8 mouse cellular contexts compared by ENCODE assay signal in genomic region chr11:58103344-58103653, GRCm38 (mm10). TPM values are rescaled to one million over a fixed set of nuclear protein-coding genes. Genes with fewer than 3 reads are reported as not detected.
DNase-seq lines count a peak whose midpoint lies in the region; ATAC-seq and TF ChIP-seq lines count a peak whose summit lies in the region.

No protein-coding gene starts in this region.

- H3K36me3 ChIP-seq in intestine, postnatal 0 days (ENCODE audit: control insufficient read depth, insufficient read depth), result no peaks in the 10 kb centered on the region

- peaks cover 3% of the 10 kb centered on the region; the same call in 1 of the 2 replicates for H3K4me1 ChIP-seq in intestine, postnatal 0 days (replicated peaks; ENCODE audit: control insufficient read depth, insufficient read depth, low read length)
- peaks cover 12% of the 10 kb centered on the region for H3K4me1 ChIP-seq in olfactory bulb, adult 2 months (ENCODE audit: control insufficient read depth, insufficient read depth, low read length)

- no peaks in the 10 kb centered on the region for H3K9me3 ChIP-seq in intestine, postnatal 0 days (ENCODE audit: control insufficient read depth)

- peak overlapping the region; percentile 77 for H3K4me2 ChIP-seq in intestine, postnatal 0 days (replicated peaks; ENCODE audit: low read depth)

- DNase-seq in gastrocnemius, adult 2 months, result peak; percentile 40
- no peak for DNase-seq in gastrocnemius, adult 8-10 months (ENCODE audit: low spot score in 2 of 2)
- peak; percentile 22 to 72 for DNase-seq in spleen, postnatal 4 days (ENCODE audit: low spot score in 2 of 2)
- no peak for DNase-seq in spleen, postnatal 10 days (ENCODE audit: low spot score in 2 of 2)
- DNase-seq in cerebellum, adult 9-10 months, result no peak

- peak overlapping the region; percentile 97 for H3K27ac ChIP-seq in gastrocnemius, adult 2 months
- H3K27ac ChIP-seq in intestine, postnatal 0 days (ENCODE audit: low read depth, low read length), result peak overlapping the region; percentile 50; the same call in 1 of the 2 replicates
- H3K27ac ChIP-seq in olfactory bulb, adult 2 months (ENCODE audit: insufficient read depth, low read depth, low read length), result peak overlapping the region; percentile 66

- peak overlapping the region; percentile 100 for H3K4me3 ChIP-seq in gastrocnemius, adult 2 months
- H3K4me3 ChIP-seq in intestine, postnatal 0 days (ENCODE audit: low read depth, low read length), result no peak overlapping the region
- peak overlapping the region; percentile 96 for H3K4me3 ChIP-seq in olfactory bulb, adult 2 months (ENCODE audit: insufficient read depth, low read depth, low read length)

- TF ChIP-seq CTCF in gastrocnemius, adult 2 months (IDR thresholded peaks at IDR 0.05), result no peak
- no peak for TF ChIP-seq CTCF in intestine, postnatal 0 days (IDR thresholded peaks at IDR 0.05; ENCODE audit: low read depth)
- TF ChIP-seq CTCF in olfactory bulb, adult 2 months (IDR thresholded peaks at IDR 0.05; ENCODE audit: insufficient read depth, low read depth, low read length), result no peak

- H3K9ac ChIP-seq in intestine, postnatal 0 days (ENCODE audit: low read depth, low read length), result no peak overlapping the region

- no peaks in the 10 kb centered on the region for H3K27me3 ChIP-seq in intestine, postnatal 0 days (replicated peaks; ENCODE audit: control insufficient read depth, insufficient read depth, low read length)

- no peak for TF ChIP-seq POLR2A in olfactory bulb, adult 2 months (IDR thresholded peaks at IDR 0.05; ENCODE audit: insufficient read depth, low read depth, low read length)

- intact Hi-C loops in gastrocnemius, adult 2 months (cut with DNase I), result loop anchor here (5.0 to 10.0 kb wide), 3 partner anchors 96 to 222 kb away; partner anchors contain the start of gene Larp1

- ATAC-seq in intestine, postnatal 0 days, result peak; percentile 7; the same call in 1 of the 2 replicates
- ATAC-seq in inflammation-experienced regulatory T-cells, adult 6 months, result no peak

- 58% methylated on average over 13 of the region's 13 CpGs for WGBS in intestine, postnatal 0 days
- WGBS in olfactory bulb, adult 2 months, result 57% methylated on average over 13 of the region's 13 CpGs

RNA-seq across cellular contexts. Expression of gene Cnot8, which starts 0.7 kb away (rescaled TPM):
- total RNA-seq in gastrocnemius, adult 2 months (2021), result 10 to 100 TPM; 28.4 to 38.0 TPM
- 10 to 100 TPM; 30.3 to 36.8 (median 32.5) TPM for total RNA-seq in gastrocnemius, adult 8-10 months (2022)
- 43.2 and 46.2 TPM in 2 replicates for polyA plus RNA-seq in intestine, postnatal 0 days (2015; fragmentation: Nextera tagmentation; extraction: Ambion mirVana)
- polyA plus RNA-seq in olfactory bulb, adult 2 months (2012; ENCODE audit: insufficient read depth, insufficient read length, low replicate concordance, missing spikeins), result not detected in 2 replicates
- polyA plus RNA-seq in inflammation-experienced regulatory T-cells, adult 6 months (2017; shearing (Covaris generic)), result 10 to 100 TPM; 78.6 to 90.1 (median 89.4) TPM

RNA-seq across cellular contexts. Expression of gene Gm12248, which starts 10.4 kb away (rescaled TPM):
- not detected for total RNA-seq in gastrocnemius, adult 2 months (2021)
- not detected for total RNA-seq in gastrocnemius, adult 8-10 months (2022)
- not detected in 2 replicates for polyA plus RNA-seq in intestine, postnatal 0 days (2015; fragmentation: Nextera tagmentation; extraction: Ambion mirVana)
- polyA plus RNA-seq in olfactory bulb, adult 2 months (2012; ENCODE audit: insufficient read depth, insufficient read length, low replicate concordance, missing spikeins), result not detected in 2 replicates
- under 1 TPM in 1 of 3 experiments, not detected in 2; 0.62 TPM for polyA plus RNA-seq in inflammation-experienced regulatory T-cells, adult 6 months (2017; shearing (Covaris generic))

Comparison
In these comparisons a context has a peak if more than half of its experiments do, and no peak if none do; other contexts are left out.
1. DNase-seq: peak in gastrocnemius, adult 2 months (single experiment) and spleen, postnatal 4 days (2 of 2); none in gastrocnemius, adult 8-10 months (0 of 2), spleen, postnatal 10 days (0 of 2) and cerebellum, adult 9-10 months (single experiment).
2. Peak in every context shown above with its lines, with median percentiles within 50 percentile points of each other: H3K27ac ChIP-seq.